Mouse (Mus musculus): ENCODE results near the gene Eef1e1. TPM values are rescaled to one million over a fixed set of nuclear protein-coding genes. Genes with fewer than 3 reads are reported as not detected.
"Not testable (repeated sequence)": the region's sequence is repeated elsewhere in the genome, so short reads cannot be mapped to it uniquely, and the experiment has no call there.

Eef1e1 gene
- polyA plus RNA-seq, 1 experiment from 2014 or later = 117 TPM

DNA sequence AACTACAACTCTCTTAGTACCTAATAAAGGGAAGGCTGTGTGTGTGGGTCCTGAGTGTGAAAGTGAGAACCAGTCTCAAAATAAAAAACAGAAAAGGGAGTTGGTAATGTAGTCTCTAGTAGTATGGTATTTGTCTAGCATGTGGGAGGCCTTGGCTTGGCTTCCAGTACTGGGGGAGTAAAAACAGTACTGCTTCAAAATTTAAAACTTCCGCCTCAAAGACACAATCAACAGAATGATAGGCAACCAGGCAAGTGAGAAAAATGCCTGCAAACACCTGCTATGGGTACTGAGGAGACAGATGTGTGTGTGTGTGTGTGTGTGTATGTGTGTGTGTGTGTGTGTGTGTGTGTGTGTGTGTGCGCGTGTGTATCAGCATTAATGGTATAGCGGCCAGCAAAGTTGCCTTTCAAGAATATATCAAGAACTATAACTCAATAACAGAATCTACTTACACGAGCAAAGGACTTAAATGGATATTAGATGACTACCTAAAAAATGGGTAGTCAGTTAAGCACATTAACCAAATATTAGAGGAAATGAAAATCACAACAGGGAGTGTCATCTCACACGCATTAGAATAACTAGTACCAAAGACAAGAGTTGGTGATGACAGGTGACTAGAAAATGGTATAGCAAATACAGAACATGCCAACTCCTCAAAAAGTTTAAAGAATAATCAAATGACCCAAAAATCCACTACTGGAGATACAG, 25.4 kb downstream of the Eef1e1 start:
- 93% methylated on average over 6 of the region's 6 CpGs for WGBS
- Histone ChIP-seq H3K9me3 (replicated peaks; ENCODE audit: control insufficient read depth, low read length, poor library complexity, severe bottlenecking) (no peaks in the 10 kb centered on the region), H3K27me3 (ENCODE audit: control insufficient read depth, insufficient read depth, low read depth, low read length) (no peaks in the 10 kb centered on the region), H3K36me3 (ENCODE audit: control insufficient read depth, insufficient read depth, low read length) (no peaks in the 10 kb centered on the region), H3K9ac (ENCODE audit: low read depth, low read length) (no peak overlapping the region), H3K4me3 (ENCODE audit: low read depth, low read length) (no peak overlapping the region), H3K4me2 (ENCODE audit: low read length) (peak overlapping the region; percentile 80), H3K4me1 (ENCODE audit: control insufficient read depth, insufficient read depth, low read length) (peaks cover 6% of the 10 kb centered on the region), H3K27ac (ENCODE audit: low read length) (no peak overlapping the region)
- no peak for ATAC-seq

DNA sequence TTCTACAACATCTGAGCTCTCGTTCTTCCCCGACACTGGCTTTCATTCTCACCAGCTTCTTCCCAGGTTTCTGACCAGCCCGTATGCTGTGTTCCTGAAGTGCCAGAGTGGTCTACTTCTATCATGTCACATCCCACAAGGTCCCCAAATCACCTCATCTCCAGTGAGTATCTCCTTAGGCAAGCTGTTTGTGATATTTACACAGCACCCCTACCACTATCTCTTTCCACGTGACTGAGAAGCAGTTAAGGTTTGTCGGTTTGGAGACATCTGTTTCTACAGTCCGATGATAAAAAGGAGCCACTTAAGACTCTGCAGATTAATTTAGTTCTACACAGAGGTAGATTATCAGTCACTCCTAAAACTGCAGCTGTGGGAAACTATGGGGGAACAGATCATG, 26.3 kb downstream of the Eef1e1 start:
- Histone ChIP-seq H3K9me3 (replicated peaks; ENCODE audit: control insufficient read depth, low read length, poor library complexity, severe bottlenecking) (no peaks in the 10 kb centered on the region), H3K4me3 (ENCODE audit: low read depth, low read length) (no peak overlapping the region), H3K36me3 (ENCODE audit: control insufficient read depth, insufficient read depth, low read length) (no peaks in the 10 kb centered on the region), H3K4me1 (ENCODE audit: control insufficient read depth, insufficient read depth, low read length) (peaks cover 6% of the 10 kb centered on the region), H3K9ac (ENCODE audit: low read depth, low read length) (no peak overlapping the region), H3K27ac (ENCODE audit: low read length) (no peak overlapping the region), H3K27me3 (ENCODE audit: control insufficient read depth, insufficient read depth, low read depth, low read length) (no peaks in the 10 kb centered on the region), H3K4me2 (ENCODE audit: low read length) (no peak overlapping the region)
- no peak for ATAC-seq
- WGBS = 95% methylated on average over 6 of the region's 6 CpGs

DNA sequence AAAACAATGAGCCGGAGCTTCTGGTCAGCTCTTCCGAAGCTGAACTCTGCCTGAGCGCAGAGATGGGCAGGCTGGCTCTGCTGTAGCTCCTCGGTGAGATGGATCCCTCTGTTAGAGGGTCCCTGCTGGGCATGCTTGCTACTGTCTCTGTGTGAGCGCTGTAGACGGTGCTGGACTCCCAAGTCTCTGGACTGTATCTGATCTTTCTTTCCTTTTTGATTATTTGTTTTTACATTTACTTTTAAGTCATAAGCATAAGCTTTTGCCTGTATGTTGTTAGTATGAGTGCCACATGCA, 32.7 kb downstream of the Eef1e1 start:
- Histone ChIP-seq H3K27me3 (ENCODE audit: control insufficient read depth, insufficient read depth, low read depth, low read length) (no peaks in the 10 kb centered on the region), H3K27ac (ENCODE audit: low read length) (no peak overlapping the region), H3K36me3 (ENCODE audit: control insufficient read depth, insufficient read depth, low read length) (no peaks in the 10 kb centered on the region), H3K4me2 (ENCODE audit: low read length) (no peak overlapping the region), H3K4me3 (ENCODE audit: low read depth, low read length) (no peak overlapping the region), H3K9ac (ENCODE audit: low read depth, low read length) (no peak overlapping the region), H3K4me1 (ENCODE audit: control insufficient read depth, insufficient read depth, low read length) (no peaks in the 10 kb centered on the region), H3K9me3 (replicated peaks; ENCODE audit: control insufficient read depth, low read length, poor library complexity, severe bottlenecking) (no peaks in the 10 kb centered on the region)
- 15% methylated on average over 6 of the region's 6 CpGs for WGBS
- ATAC-seq = 0 out of 2 replicates have a peak, but pooled peaks have one; percentile 32

DNA sequence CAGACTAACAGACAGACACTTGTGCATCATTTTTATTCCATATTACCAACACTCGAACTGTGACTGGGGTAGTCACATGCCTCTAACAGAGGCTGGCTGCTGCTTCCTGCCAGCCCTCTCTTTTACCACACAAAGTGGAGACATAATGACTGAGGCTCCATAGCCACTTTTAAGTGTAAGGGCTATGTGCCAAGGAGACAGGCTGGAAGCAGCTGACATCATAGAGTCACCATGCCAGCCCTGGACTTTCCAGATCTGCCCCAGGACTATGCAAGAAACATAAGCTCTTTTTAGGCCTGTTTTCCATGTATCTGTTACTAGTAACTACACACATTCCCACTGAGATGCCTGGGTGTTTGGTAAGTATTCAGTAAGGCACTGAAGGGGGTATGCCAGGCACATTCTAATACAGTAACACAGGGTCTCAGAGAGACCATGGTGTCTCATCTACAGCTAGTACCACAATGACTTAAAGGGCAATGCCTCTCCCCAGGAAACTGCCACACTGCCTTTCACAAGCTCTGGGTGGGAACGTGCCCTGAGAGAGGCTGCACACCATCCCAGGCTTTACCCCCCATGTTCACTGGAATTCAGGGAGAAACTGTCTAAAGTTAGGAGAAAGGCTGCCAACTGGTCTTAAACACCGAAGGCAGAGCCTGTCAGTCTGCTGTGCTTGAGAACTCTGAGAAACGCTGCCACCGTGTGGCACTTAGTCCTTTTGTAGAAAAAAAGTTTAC, 33.2 kb downstream of the Eef1e1 start:
- Histone ChIP-seq H3K27me3 (ENCODE audit: control insufficient read depth, insufficient read depth, low read depth, low read length) (no peaks in the 10 kb centered on the region), H3K9me3 (replicated peaks; ENCODE audit: control insufficient read depth, low read length, poor library complexity, severe bottlenecking) (no peaks in the 10 kb centered on the region), H3K4me1 (ENCODE audit: control insufficient read depth, insufficient read depth, low read length) (no peaks in the 10 kb centered on the region), H3K27ac (ENCODE audit: low read length) (no peak overlapping the region), H3K9ac (ENCODE audit: low read depth, low read length) (no peak overlapping the region), H3K4me3 (ENCODE audit: low read depth, low read length) (no peak overlapping the region), H3K36me3 (ENCODE audit: control insufficient read depth, insufficient read depth, low read length) (no peaks in the 10 kb centered on the region), H3K4me2 (ENCODE audit: low read length) (no peak overlapping the region)
- 17% methylated on average over 5 of the region's 5 CpGs for WGBS
- peak; percentile 51; the same call in 1 of the 2 replicates for ATAC-seq

DNA sequence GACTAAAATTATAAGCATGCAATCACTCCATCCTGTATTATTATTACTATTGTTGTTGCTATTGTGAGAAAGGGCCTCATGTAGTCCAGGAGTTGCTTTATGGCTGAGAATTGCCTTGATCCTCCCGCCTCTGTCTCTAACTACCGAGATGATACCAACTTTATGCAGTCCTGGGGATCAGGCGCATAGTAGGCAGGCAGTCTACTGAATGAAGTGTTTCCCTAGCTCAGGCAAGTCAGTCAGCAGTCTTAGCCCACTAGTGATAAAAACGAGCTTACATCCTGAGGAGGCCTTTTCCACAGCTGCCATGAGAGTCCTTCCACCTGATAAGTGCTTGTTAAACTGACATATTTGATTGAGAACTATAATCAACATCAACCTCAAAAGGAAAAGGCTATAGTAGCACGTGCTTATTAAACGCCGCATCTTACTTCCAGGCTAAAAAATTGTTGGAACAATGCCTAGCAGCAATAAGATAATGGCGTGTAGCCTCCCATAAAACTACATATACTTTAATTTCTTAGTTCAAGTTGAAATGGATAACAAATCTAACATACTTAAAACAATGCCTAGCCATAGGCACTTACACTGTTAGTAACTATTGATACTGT, 34.5 kb downstream of the Eef1e1 start:
- Histone ChIP-seq H3K9ac (ENCODE audit: low read depth, low read length) (no peak overlapping the region), H3K27me3 (ENCODE audit: control insufficient read depth, insufficient read depth, low read depth, low read length) (no peaks in the 10 kb centered on the region), H3K4me3 (ENCODE audit: low read depth, low read length) (no peak overlapping the region), H3K4me2 (ENCODE audit: low read length) (no peak overlapping the region), H3K36me3 (ENCODE audit: control insufficient read depth, insufficient read depth, low read length) (no peaks in the 10 kb centered on the region), H3K4me1 (ENCODE audit: control insufficient read depth, insufficient read depth, low read length) (no peaks in the 10 kb centered on the region), H3K27ac (ENCODE audit: low read length) (no peak overlapping the region), H3K9me3 (replicated peaks; ENCODE audit: control insufficient read depth, low read length, poor library complexity, severe bottlenecking) (no peaks in the 10 kb centered on the region)
- WGBS = 92% methylated on average over 8 of the region's 8 CpGs
- ATAC-seq = no peak

DNA sequence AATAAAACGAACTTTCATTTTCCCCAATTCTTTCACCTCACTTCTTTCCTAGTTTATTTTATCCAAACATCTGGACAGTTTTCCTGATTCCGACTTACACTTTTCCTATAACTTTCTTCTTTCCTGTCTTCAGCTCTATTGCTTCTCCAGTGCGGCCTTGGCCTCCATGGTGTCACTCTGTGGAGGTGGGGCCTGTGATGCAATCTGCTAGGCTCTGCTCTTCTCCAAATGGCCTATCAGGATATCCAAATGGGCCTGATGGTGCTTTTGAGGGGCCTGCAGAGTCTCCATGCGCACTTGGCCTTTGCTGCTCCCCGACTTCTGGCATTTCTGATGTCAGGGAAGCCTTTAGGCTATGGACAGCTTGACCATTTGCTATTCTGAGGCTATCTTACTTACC, 35.6 kb downstream of the Eef1e1 start:
- Histone ChIP-seq H3K4me2 (ENCODE audit: low read length) (no peak overlapping the region), H3K27me3 (ENCODE audit: control insufficient read depth, insufficient read depth, low read depth, low read length) (no peaks in the 10 kb centered on the region), H3K4me3 (ENCODE audit: low read depth, low read length) (no peak overlapping the region), H3K27ac (ENCODE audit: low read length) (no peak overlapping the region), H3K4me1 (ENCODE audit: control insufficient read depth, insufficient read depth, low read length) (no peaks in the 10 kb centered on the region), H3K9me3 (replicated peaks; ENCODE audit: control insufficient read depth, low read length, poor library complexity, severe bottlenecking) (no peaks in the 10 kb centered on the region), H3K36me3 (ENCODE audit: control insufficient read depth, insufficient read depth, low read length) (no peaks in the 10 kb centered on the region), H3K9ac (ENCODE audit: low read depth, low read length) (no peak overlapping the region)
- ATAC-seq = no peak
- WGBS = 96% methylated on average over 5 of the region's 5 CpGs

DNA sequence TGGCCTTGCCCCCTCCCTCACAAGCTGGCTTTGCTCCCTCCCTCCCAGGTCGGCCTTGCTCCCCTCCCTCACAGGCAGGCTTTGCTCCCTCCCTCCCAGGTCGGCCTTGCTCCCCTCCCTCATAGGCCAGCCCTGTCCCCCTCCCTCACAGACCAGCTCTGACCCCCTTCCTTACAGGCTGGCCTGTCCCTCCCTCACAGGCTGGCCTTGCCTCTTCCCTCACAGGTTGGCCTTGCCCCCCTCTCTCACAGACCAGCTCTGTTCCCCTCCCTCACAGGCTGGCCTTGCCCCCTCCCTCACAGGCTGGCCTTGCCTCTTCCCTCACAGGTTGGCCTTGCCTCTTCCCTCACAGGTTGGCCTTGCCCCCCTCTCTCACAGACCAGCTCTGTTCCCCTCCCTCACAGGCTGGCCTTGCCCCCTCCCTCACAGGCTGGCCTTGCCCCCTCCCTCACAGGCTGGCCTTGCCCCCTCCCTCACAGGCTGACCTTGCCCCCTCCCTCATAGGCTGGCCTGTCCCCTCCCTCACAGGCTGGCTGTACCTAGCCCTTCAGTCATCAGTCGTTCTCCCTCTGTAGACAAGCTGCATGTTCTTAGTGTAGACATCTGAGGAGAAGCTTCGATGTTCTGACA, 40.7 kb downstream of the Eef1e1 start:
- H3K4me1 ChIP-seq (ENCODE audit: control insufficient read depth, insufficient read depth, low read length); ATAC-seq; H3K4me3 ChIP-seq (ENCODE audit: low read depth, low read length); H3K27me3 ChIP-seq (ENCODE audit: control insufficient read depth, insufficient read depth, low read depth, low read length); H3K9ac ChIP-seq (ENCODE audit: low read depth, low read length); H3K4me2 ChIP-seq (ENCODE audit: low read length); H3K36me3 ChIP-seq (ENCODE audit: control insufficient read depth, insufficient read depth, low read length); H3K9me3 ChIP-seq (replicated peaks; ENCODE audit: control insufficient read depth, low read length, poor library complexity, severe bottlenecking); H3K27ac ChIP-seq (ENCODE audit: low read length): not testable (repeated sequence)
- WGBS = 78% methylated on average over 4 of the region's 4 CpGs

DNA sequence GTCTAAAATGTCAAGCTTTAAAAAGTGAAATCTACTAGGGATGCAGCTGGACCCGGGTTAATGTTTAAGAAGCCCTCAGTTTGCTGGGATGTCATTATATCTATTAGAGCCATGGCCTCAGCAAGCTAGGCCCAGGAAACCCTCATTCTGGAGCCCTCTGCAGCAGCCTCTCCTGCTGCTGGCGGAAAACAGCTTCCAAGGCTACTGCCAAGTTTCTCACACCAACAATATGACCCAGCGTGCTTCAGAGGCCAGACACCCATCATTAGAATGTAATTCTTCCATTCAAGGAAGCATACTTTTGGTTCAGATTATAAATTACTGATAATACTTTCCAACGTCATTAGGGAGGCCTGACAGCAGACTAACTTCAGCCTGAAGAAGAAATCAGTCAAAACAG, 42.0 kb downstream of the Eef1e1 start:
- H3K4me3 ChIP-seq (ENCODE audit: low read depth, low read length) = no peak overlapping the region
- no peak overlapping the region for H3K27ac ChIP-seq (ENCODE audit: low read length)
- peaks cover 12% of the 10 kb centered on the region for H3K36me3 ChIP-seq (ENCODE audit: control insufficient read depth, insufficient read depth, low read length)
- H3K4me1 ChIP-seq (ENCODE audit: control insufficient read depth, insufficient read depth, low read length) = no peaks in the 10 kb centered on the region
- no peak overlapping the region for H3K4me2 ChIP-seq (ENCODE audit: low read length)
- WGBS = 87% methylated on average over 4 of the region's 4 CpGs
- no peak overlapping the region for H3K9ac ChIP-seq (ENCODE audit: low read depth, low read length)
- no peak for ATAC-seq
- no peaks in the 10 kb centered on the region for H3K9me3 ChIP-seq (replicated peaks; ENCODE audit: control insufficient read depth, low read length, poor library complexity, severe bottlenecking)
- no peaks in the 10 kb centered on the region for H3K27me3 ChIP-seq (ENCODE audit: control insufficient read depth, insufficient read depth, low read depth, low read length)

DNA sequence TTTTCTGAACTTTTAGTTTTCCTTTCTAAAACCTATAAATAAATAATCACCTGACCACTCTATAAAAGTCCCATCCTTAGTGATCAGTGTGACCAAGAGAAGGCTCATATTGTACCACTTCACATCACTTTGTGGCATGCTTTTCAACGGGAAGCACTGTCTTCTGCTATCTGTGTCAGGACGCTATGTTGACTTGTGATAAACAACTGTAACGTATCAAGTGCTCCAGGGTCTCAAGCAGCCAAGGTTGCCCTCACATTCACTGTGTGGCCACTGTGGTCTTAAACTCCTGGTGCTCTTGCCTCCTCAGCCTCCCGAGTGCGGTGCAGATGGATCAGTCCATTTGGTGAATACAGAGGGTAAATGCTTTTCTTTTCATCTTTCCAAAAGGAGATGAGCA, 43.2 kb downstream of the Eef1e1 start:
- 91% methylated on average over 5 of the region's 5 CpGs for WGBS
- no peak for ATAC-seq
- Histone ChIP-seq H3K4me3 (ENCODE audit: low read depth, low read length) (no peak overlapping the region), H3K9me3 (replicated peaks; ENCODE audit: control insufficient read depth, low read length, poor library complexity, severe bottlenecking) (no peaks in the 10 kb centered on the region), H3K27ac (ENCODE audit: low read length) (no peak overlapping the region), H3K9ac (ENCODE audit: low read depth, low read length) (no peak overlapping the region), H3K27me3 (ENCODE audit: control insufficient read depth, insufficient read depth, low read depth, low read length) (no peaks in the 10 kb centered on the region), H3K4me1 (ENCODE audit: control insufficient read depth, insufficient read depth, low read length) (no peaks in the 10 kb centered on the region), H3K4me2 (ENCODE audit: low read length) (no peak overlapping the region), H3K36me3 (ENCODE audit: control insufficient read depth, insufficient read depth, low read length) (peaks cover 12% of the 10 kb centered on the region)

Measured in midbrain, embryonic 16.5 days (tissue).